Mouse (Mus musculus): ENCODE measurements around the gene 4930404H24Rik.

DNA sequence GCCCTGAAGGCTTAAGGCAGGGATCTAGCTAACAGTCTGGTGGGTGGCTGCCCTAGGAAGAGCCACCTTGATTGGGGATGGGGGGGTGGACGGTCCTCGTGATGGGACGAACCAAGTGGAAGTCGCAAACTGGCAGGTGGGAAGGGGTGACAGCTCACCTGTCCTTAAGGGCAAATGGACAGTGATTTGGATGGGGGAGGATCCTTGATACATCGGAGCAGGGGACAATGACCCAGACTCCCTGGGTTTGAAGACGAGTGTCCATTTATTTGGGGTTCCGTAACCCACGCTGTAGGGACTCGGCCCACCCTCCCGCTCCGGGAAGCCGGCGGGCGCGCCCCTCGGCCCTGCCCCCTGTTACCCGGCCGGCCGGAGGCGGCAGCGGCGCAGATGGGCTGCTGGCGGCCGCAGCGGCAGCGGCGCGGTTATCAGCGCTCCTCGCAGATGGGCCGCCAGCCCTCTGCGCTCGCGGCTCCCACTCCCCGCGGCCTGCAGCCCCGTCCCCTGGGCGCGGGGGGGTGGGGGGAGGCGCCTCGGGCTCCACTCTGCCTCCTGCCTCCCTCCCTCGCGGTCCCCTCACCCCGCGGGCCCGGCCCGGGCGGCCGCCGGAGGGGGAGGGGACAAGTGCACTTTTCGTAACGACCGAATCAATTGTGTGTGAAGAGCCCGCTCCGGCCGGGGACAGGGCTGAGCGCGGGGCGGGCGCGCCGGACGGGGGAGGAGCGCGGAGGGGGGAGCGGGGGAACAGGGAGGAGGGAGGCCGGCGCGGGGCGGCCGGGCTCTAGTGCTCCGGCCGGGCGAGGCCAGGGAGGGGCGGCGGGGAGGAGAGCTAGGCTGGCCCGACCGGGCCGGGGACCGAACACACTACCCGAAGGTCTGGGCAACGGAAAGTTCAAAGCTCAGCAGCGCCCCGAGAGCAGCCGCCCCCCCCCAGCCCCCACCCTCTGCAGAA lies 35.3 kb downstream of the 4930404H24Rik start:
- no peak for TF ChIP-seq CTCF (IDR thresholded peaks at IDR 0.05; ENCODE audit: borderline replicate concordance, insufficient read depth, low read depth, low read length)
- no peak for TF ChIP-seq POLR2A (IDR thresholded peaks at IDR 0.05; ENCODE audit: borderline replicate concordance, insufficient read depth, low read length)
